Mouse (Mus musculus) embryo, embryonic 11.5 days (tissue): ENCODE results near the gene Mvb12b.

ENCODE experiments used
- DNase-seq: peaks from one replicate; pipeline ENCODE4 v3.0.0-alpha.2; 2012; ENCODE audit warnings: low read depth, low spot score

The Mvb12b gene

DNA sequence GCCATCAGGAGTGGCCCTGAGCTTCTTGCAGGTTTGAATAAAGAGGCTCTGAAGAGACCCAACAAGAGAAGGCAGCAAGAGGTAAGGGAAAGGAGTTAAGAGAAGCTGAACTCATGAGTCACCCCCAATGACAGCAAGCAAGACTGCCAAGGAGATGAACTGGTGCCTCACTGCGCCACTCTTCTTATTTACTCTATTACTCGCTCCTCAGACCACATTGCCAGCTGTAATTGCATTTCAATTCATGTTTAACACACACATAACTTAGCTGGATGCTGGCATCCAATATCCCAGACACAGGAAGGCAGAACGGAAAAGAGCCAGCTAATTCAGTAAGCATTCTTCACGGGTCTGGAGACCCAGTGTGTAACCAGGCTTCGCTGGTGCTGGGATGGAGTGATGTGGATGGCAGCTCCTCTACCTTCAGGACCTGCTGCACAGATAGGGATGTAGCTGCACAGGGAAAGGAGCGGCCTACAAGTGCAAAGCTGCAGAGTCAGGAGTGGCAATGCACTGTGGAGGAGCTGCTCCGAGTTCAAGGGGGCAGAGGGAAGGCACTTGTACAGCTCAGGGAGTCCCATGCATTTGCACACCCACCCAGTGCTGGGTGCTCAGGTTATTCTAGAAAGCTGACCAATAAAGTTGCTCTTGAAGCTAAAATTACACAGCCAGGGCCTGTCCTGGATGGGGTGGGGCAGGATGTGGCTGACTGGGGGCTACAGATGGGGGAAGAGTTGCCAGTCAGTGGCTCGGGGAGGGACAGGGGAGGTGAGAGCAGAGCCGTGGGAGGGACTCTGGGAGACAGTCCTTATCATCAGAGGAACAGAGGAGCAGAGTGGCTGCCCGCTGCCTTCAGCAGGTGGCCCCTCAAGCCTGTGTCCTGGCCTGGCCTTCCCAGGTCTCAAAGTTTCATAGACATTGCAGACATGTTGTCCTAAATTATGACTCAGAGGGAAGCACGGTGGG, 34.5 kb downstream of the Mvb12b start:
- no peak for DNase-seq

DNA sequence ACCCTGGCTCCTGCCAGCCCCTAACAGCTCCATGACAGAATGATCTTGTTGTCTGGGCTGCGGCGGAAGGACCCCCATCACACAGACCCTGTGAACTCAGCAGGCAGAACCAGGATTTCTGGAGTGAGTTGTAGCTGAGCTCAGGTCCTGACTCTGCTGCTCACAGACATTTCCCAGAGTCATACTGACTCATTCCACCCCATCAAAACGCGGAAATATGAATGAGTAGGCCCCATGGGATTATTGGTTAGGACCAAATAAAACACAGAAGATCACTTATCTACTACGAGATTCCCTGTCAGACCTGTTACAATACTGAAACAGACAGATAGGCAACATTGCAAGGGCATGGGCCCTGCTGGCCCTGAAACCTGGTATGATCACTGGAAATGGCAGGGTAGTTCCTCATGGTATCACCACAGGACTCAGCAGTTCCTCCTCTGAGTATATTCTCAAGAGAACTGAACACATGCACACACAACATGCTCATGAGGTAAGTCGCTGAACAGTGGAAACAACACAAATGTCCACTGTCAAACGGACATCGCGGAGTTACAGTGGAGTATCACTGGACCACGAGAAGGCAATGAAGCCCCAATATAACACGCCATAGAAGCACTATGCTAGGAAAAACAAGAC, 40.4 kb downstream of the Mvb12b start:
- DNase-seq, result no peak

DNA sequence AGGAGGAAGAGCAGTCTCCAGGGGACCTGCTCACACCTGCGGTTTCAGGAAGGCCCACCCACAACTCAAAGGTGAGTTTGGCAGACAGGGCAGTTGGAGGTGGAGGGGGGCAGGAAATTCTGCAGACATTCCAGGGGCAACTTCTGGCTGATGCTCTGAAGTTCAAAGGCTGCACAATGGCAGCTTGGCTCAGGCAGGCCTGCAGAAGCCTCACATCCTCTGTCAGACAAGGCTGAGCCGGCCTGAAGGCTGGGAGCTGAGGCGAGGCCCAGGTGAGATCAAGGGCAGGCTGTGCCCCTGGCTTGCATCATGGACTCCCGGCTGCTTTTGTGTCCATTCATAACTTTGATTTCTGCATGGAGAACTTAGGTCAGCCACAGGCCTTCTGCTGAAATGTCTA, 41.1 kb downstream of the Mvb12b start:
- no peak for DNase-seq

DNA sequence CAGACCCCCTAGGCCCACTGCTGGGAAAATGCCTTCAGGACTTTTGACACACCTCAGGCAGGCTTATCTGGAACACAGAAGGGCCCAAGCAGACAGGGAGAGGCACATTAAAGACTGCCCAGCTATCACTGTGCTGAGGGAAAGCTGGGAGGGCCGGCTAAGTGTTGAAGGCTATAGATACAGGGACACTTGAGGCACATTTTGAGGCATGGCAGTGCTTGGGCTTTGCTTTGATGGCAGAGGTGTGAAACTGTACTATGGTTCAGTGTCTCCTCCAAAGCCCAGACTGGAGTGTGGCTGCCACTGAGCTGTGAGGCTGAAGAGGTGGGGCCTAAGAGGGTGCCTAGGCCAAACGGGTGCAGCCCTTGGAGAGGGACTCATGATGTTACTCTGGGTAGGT, 44.1 kb downstream of the Mvb12b start:
- DNase-seq, result no peak

DNA sequence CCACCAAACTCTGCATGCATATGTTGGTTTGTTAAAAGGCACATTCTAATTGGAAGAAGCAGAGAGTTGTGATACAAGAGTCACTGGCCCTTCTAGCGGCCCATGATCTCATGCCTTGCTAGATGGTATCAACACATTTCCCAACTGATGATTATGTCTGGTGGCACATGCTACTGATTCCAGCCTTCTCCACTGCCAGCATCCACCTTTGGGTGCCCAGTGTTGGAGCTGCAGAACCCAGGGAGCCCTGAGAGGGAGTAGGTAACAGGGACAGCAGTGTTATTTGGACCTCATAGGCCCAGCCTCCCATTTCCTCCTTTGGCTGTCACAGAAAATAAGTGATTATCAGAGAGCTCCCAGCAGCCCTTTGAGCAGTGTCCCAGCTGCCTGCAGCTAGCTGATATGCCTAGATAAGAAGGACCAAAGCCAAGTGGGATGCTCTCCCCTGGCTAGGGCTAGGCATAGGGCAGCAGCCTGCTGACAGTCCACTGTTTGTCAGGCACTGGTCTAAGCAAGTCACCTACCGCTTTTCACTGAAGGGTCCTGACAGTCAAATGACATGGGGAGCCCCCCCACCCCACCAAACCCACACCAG, 44.7 kb downstream of the Mvb12b start:
- DNase-seq, result no peak

DNA sequence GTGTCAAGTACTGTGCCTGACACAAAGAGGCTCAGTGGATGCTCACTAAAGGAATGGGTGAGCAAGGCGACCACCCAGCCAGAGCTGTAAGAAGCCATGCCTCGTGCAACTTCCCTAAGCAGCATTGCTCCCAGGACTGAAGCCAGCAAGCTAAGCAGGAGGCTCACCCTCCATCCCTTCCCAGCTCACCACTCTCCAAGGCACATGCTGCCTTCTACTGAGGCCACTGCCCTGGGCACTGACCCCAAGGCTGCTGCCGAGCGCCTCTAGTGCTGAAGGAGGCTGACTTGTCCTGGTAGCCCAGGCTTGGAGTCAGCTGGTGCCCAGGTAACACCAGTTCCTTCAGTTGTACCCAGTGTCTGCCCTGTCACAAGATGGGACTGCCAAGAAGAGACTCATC, 45.8 kb downstream of the Mvb12b start:
- DNase-seq, result no peak

DNA sequence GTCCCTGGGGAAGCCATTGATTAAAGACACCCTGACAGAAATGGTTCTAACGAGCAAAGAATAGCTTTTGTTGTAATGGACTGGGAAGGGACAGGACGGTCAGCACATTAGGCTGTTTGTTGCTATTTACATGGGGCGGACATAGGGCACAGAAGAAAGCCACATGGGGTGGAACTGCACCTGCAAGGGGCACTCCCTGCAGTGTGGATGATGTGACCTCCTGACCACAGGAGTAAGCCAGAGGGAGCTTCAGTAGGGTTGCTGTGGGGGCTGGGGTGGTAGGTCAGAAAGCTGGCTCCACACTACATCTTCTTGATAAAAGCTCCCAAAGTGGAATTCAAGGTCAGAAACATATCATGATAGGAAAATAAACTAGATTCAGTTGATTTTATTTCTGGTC, 47.3 kb downstream of the Mvb12b start:
- DNase-seq, result no peak

DNA sequence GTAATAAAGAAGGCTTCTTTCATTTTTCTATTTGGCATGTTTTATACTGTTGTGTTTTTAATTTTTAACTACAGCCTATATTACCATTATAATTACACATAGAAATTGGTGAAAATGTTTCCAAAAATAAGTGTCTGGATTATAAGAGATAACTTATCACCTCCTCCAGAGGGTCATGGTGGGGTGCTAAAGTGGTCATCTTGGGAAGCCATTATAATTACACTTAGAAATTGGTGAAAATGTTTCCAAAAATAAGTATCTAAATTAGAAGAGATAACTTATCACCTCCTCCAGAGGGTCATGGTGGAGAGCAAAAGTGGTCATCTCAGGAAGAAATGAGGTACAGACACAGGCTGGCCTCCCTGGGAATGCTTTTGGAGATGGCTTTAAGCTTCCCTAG, 48.5 kb downstream of the Mvb12b start:
- no peak for DNase-seq

DNA sequence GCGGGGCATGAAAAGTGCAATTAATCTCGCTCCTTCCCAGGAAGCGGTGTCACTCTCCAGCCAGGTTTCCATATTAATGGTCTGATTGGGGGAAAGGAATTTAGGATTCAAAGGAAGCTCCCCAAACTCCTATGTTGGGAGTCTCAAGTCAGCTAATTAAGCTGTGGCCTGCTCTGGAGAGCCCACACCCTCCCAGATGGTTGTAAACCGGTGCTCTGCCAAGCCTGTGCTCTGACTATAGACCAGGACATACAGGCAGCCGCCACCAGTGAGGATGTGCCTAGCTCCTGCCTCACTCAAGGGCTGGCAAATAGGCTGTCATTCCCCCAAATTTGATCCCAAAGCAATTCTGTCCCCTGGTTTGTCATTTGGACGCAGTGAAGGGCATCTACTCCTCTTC, 50.4 kb downstream of the Mvb12b start:
- no peak for DNase-seq

DNA sequence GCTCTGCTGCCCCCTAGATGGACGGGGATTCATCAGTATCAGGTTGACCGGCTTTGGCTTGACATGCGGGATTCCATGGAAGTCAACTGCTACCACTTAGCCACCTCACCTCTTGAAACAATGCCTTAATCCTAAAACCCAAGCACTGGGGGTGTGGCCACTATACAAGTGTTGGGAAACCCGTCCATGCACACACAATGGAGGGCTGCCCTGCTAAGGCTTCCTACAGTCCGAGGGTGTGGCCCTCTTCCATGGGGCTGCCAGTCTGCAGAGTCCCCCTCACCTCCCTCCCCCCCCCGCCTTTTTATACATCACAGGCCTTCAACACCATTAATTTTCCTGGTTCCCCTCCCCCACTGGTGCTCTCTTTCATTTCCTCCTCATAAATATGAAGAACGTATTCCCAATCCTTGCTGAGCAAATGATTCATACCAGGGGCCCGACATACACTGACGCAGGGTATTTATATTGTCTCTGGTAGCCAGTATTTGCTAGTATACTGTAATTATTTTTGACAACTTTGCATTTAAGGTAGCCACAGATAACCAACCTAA, 51.0 kb downstream of the Mvb12b start:
- no peak for DNase-seq

DNA sequence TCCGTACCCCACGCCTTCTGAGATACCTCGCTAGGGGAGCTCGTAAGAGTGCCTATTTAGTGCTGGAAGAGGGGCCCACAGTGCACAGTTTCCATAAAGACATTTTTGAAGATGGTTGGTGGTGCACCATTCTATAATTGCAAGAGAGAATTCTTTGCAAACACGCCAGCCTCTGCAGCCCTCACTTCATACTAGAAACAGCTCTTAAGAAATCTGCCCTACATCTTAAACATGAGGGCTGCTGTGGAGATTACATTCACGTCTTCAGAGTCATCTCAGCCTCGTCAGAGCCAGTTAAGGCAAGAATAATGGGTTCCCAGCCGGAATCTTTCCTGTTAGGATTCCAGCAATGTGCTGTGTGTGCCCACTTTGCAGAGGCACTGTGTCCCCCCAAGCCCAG, 52.7 kb downstream of the Mvb12b start:
- DNase-seq, result no peak

DNA sequence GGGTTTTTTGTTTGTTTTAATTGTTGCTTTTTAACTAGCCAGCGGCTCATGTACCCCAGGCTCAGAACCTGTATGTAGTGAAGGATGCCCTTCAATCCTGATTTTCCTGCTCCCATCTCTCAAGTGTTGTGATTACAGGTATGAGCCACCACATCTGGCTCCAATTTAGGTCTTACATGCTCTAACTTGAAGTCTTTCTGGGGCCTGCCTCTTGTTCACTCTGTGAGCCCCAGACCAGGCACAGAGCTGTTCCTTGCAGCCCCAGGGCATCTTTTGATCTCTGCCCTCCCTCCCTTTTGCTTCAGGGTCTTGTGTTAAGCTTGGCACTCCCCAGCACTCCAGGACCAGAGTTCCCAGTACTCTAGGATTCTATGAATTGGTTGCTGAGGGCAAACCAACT, 53.8 kb downstream of the Mvb12b start:
- DNase-seq, result no peak

DNA sequence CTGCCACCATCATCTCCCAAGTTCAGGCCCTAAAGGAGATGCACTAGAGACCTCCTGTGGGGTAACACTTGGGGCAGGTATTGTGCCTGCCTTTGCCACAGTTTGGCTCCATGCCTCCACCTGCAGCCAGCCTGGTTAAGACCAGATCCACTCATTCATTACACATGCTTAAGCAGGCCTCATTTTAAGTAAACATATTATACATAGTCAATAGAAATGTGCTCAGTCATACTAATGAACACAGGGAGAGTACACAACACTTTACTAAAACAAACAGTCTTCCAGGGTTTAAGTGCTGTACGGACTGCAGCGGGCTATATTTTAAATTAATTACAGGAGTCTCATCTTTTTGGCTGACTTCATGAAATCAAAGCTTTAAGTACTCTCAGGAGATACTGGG, 57.9 kb downstream of the Mvb12b start:
- DNase-seq, result no peak

DNA sequence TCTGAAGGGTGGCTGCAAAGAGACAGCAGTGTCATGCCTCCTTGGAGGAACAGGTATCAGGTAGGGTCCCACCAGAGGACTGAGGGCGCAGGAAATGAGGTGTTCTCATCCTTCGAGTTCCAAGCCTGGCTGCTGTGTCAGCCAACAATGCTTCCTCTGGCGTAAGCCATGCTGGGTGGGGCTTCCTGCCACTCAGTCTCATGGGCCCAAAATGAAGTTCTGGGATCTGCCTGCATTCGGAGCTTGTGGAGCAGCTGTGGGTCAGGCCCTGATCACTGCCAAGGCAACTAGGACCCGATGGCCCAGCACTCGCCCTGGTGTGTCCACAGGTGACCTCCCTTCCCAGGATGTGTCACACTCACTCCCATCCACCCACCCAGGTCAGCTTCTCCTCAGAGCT, 61.0 kb downstream of the Mvb12b start:
- no peak for DNase-seq

DNA sequence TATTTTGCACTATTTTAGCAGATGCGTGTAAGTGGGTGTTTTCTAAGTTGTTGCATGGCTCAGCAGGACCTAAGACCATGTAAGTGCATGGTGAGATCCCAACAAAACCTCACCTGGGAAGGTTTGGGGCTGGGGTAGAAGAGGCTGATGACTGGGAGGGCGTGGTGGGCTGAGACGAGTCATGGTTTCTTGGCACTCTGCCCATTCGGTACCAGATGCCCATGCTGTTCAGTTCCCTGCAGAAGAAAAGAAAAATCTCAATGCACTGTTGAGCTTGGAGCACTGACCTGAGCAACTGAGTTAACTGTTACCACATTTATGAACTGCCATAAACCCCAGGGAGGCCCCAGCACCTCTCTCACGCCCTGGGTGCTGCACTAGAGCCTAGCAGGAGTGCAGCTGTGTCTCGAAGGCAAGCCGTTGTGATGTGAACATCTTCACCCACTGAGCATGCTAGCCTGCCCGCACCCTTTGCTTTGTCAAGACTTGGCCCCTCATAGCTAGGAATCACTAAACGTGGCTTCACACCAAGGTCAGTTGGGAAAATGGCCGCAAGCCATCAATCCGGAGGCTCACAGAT, 62.7 kb downstream of the Mvb12b start:
- no peak for DNase-seq

DNA sequence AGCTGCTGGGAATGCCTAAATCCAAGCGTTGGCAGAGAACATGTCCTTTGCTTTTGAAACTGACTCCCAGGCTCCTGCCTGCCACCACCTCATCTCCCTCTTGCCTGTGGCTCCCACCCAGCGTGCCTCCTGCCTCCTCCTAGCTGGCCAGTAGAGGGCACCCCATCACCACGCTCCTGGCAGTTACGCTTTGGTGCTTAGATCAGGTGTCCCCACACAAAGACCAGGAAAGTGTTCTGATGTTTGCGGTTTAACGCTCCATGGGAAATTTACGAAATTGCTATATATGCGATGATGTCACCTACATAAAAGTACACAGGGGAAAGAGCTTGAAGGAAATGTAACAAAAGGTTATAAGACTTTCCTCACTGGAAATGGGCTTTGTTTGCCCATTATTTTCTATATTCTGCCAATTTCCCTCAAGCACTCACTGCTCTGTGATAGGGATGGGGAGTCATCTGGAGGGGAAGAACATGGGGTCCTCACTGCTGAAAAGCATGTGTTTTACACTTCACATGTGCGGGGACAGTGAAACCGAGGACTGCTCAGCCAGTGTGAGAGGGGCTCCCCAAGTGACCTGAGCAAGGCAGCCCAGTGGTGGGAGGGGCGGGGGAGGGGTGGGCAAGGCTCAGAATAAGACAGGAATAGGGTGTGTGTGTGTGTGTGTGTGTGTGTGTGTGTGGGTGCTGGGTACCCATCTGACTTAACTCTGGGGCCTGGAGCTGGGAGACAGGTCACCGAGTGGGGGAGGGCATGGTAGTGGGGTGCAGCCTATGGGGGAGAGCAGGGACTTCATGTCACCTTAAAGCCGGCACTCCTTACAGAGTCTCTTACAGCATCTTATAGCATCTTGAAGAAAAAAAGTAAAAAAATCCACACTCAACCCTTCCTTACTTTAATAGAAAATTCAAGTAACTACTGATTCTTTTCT, 65.8 kb downstream of the Mvb12b start:
- DNase-seq, result peak; percentile 76

DNA sequence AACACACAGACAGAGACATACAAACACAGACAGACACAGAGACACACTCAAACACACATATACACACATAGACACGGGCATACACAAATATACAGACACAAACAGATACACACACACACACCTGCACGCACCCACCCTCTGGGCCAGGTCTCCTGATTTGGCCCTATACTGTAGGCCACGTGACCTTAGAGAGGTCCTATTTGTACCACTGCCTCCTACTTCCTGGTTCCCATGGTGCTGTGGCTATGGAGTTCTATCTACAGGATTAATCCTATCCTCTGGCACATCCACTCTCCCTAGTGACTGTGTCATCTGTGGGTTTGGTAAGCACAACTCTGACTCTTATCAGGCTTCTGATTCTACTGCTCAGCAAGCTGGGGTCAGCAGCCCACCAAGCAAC, 67.3 kb downstream of the Mvb12b start:
- no peak for DNase-seq

DNA sequence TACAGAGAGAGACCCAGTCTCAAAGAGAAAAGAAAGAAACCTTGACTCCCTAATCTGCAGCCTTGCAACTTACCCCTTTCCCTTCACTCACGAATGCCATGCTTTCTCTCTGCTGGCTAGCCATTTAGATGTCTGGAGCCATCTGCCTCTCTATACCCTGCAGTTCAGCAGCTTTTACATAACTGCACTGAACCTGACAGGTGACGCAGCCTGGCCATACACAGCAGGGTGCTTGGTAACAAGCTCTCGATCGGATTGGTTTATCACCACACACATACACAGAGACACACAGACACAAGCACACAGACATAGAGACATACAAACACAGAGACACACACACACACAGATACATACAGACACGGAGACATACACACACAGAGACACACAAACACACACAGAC, 67.7 kb downstream of the Mvb12b start:
- no peak for DNase-seq

DNA sequence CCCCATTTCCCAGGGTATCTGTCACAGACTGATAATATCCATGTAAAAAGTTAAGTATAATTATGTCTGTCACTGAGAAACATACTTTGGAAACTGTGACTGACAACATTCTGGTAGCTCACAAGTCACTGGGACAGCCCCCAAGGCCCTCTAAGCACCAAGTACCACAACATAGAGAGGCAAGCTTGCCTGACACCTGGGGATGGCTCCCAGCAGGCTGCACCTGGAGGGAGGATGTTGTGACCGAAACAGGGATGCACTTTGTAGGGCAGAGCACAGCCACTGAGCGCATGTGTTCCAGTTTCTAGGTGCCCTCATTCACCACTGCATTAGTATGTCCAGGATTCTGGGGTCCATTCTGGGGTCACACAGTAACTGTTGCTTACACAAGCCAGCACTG, 69.4 kb downstream of the Mvb12b start:
- DNase-seq, result no peak

DNA sequence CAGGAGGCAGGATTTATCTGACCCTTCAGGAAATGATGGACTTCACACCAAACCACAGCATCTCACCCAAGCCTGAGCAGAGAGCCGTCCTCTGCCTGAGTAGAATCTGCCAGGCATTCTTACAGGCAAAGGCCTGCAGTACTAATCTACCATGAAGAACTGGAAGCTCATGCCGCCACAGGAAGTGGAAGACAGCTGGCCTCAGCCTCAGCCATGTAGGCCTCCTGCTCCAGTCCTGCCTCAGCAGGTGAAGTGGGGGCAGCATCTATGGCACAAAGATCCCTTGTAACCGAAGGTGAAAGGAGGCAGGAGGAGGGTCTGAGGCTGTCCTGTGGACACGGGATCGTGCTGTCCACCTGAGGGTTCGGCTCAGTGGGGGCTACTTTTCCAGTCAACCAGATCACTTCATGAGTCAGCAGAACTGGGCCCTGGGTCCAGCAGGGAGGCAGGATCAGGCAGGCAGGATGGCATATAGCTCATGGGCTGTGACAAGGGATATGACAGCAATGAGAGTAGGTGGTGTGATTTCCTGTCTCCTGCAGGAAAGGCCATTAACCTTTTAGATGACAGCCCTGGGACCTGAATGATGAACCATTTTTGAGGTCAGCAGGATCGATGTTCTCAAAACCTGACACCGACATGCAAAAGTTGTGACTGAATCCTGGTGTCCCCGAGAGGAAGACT, 69.9 kb downstream of the Mvb12b start:
- DNase-seq, result no peak
